Mouse (Mus musculus) neutrophil, adult 5-6 weeks (primary cell): Measurements from ENCODE around the gene Zfp729b. TPM values are rescaled to one million over a fixed set of nuclear protein-coding genes. Genes with fewer than 3 reads are reported as not detected.
A peak's percentile ranks its signal among the peaks of the same experiment; 100 is the strongest.

ENCODE experiments used
- ATAC-seq: fragments of 151-379, 151-347 bp; 2 replicates; pipeline ENCODE4 v1.8.0; 2017; ENCODE audit warnings: mild to moderate bottlenecking, moderate TSS enrichment; ENCODE audit not compliant: insufficient number of reproducible peaks, poor library complexity, low FRiP score, severe bottlenecking; ENCODE audit errors: extremely low read depth
- total RNA-seq: library from RNA; stranded (forward); fragments of 200-1000 nt; gene quantifications from 2 replicates; pipeline ENCODE4 v1.2.3, GENCODE M21; 2017

Zfp729b gene
- total RNA-seq: 29.2 and 30.2 TPM in 2 replicates

- ATAC-seq: peak; percentile 94
Observed at GRCm38 (mm10) chr13:67609066-67609876, at the start of gene Zfp729b. Gene Zfp729b, minus strand, starts transcription at chr13:67609707.

- ATAC-seq: no peak
Observed at GRCm38 (mm10) chr13:67652496-67652895, 43.0 kb upstream of the Zfp729b start.

GRCm38 (mm10) chr13:67637294-67638007, 27.9 kb upstream of the Zfp729b start, which contains the start of the genes Gm49345 and Zfp729a:
Gene Gm49345, minus strand, starts transcription at chr13:67637769.
Gene Zfp729a, minus strand, starts transcription at chr13:67637791.
- peak; percentile 99 for ATAC-seq

- no peak for ATAC-seq
Observed at GRCm38 (mm10) chr13:67610108-67610507, 601 bp upstream of the Zfp729b start.

GRCm38 (mm10) chr13:67572591-67573189, 36.8 kb downstream of the Zfp729b start:
- ATAC-seq: no peak

- no peak for ATAC-seq
Observed at GRCm38 (mm10) chr13:67553730-67554129, 55.8 kb downstream of the Zfp729b start, which contains the start of gene Zfp748. Gene Zfp748, minus strand, starts transcription at chr13:67553830.

GRCm38 (mm10) chr13:67552505-67553346, 56.8 kb downstream of the Zfp729b start:
- peak; percentile 99 for ATAC-seq

GRCm38 (mm10) chr13:67545941-67546340, 63.6 kb downstream of the Zfp729b start:
- no peak for ATAC-seq

Other genes with a start within 250 kb of the Zfp729b start
- 2.6 and 10.2 TPM in 2 replicates for gene Gm28044, start 249.2 kb downstream of the Zfp729b start, total RNA-seq
- 16.6 and 19.0 TPM in 2 replicates for gene Zfp953, start 249.1 kb downstream of the Zfp729b start, total RNA-seq
- gene Gm28041, start 234.0 kb downstream of the Zfp729b start, total RNA-seq: 3.9 TPM in 1 of 2 replicates, not detected in the other
- gene Zfp456, start 233.9 kb downstream of the Zfp729b start, total RNA-seq: 8.8 TPM in 2 replicates
- 21.6 and 21.7 TPM in 2 replicates for gene Zfp429, start 209.9 kb downstream of the Zfp729b start, total RNA-seq
- 1.7 and 4.2 TPM in 2 replicates for gene Zfp459, start 188.3 kb downstream of the Zfp729b start, total RNA-seq
- 21.8 and 22.7 TPM in 2 replicates for gene Zfp874a, start 158.1 kb downstream of the Zfp729b start, total RNA-seq
- 17.6 and 18.2 TPM in 2 replicates for gene Zfp874b, start 125.4 kb downstream of the Zfp729b start, total RNA-seq
- gene Zfp58, start 109.2 kb downstream of the Zfp729b start, total RNA-seq: 14.0 and 15.1 TPM in 2 replicates
- gene Gm26965, start 83.6 kb downstream of the Zfp729b start, total RNA-seq: 0.93 TPM in 1 of 2 replicates, not detected in the other
- 24.4 and 30.7 TPM in 2 replicates for gene Zfp87, start 83.5 kb downstream of the Zfp729b start, total RNA-seq
- 17.6 and 17.7 TPM in 2 replicates for gene Zfp748, start 55.9 kb downstream of the Zfp729b start, total RNA-seq
- gene Gm49345, start 28.1 kb upstream of the Zfp729b start, total RNA-seq: not detected in 2 replicates
- 19.4 and 26.9 TPM in 2 replicates for gene Zfp729a, start 28.1 kb upstream of the Zfp729b start, total RNA-seq
- 14.3 and 16.9 TPM in 2 replicates for gene Zfp738, start 77.4 kb upstream of the Zfp729b start, total RNA-seq
- gene Zfp65, start 119.5 kb upstream of the Zfp729b start, total RNA-seq: 11.0 and 20.7 TPM in 2 replicates
- gene Zfp85, start 145.5 kb upstream of the Zfp729b start, total RNA-seq: 13.5 and 14.0 TPM in 2 replicates
- 0.74 and 2.0 TPM in 2 replicates for gene Zfp493, start 170.0 kb upstream of the Zfp729b start, total RNA-seq
- 9.0 and 10.9 TPM in 2 replicates for gene Zfp273, start 204.0 kb upstream of the Zfp729b start, total RNA-seq
- gene Gm10037, start 221.4 kb upstream of the Zfp729b start, total RNA-seq: 2.5 and 3.8 TPM in 2 replicates